Mouse (Mus musculus) G1E (cell line): Measurements from ENCODE around the gene 9130409I23Rik. TPM values are rescaled to one million over a fixed set of nuclear protein-coding genes. Genes with fewer than 3 reads are reported as not detected.
"Not testable (repeated sequence)": the region's sequence is repeated elsewhere in the genome, so short reads cannot be mapped to it uniquely, and the experiment has no call there.

ENCODE experiments used
- ATAC-seq: 2 replicates; pipeline ENCODE4 v1.8.0; 2016; ENCODE audit warnings: mild to moderate bottlenecking; ENCODE audit not compliant: insufficient number of reproducible peaks, poor library complexity, low FRiP score, severe bottlenecking; ENCODE audit errors: extremely low read depth
- DNase-seq: peaks from one replicate; pipeline ENCODE4 v3.0.0; 2012; ENCODE audit warnings: low spot score
- H3K27me3 ChIP-seq: 2 replicates; pipeline ENCODE4 v1.6.1; 2012; ENCODE audit warnings: mild to moderate bottlenecking, low read length, inconsistent platforms; ENCODE audit not compliant: insufficient read depth
- H3K36me3 ChIP-seq: replicated peaks from 2 replicates; pipeline ENCODE3; 2012; ENCODE audit warnings: mild to moderate bottlenecking, inconsistent platforms
- H3K4me1 ChIP-seq: 2 replicates; pipeline ENCODE4 v1.6.1; 2012; ENCODE audit warnings: low read depth, low read length, inconsistent platforms, mixed read lengths; ENCODE audit not compliant: insufficient read depth
- H3K4me3 ChIP-seq: 2 replicates; pipeline ENCODE4 v1.5.1; 2012; ENCODE audit warnings: low read depth, mild to moderate bottlenecking, inconsistent platforms, low read length, moderate library complexity, mixed read lengths
- H3K9me3 ChIP-seq: replicated peaks from 2 replicates; pipeline ENCODE4 v1.6.1; 2012; ENCODE audit warnings: inconsistent platforms
- CTCF ChIP-seq: IDR thresholded peaks from 2 replicates; pipeline ENCODE4 v1.5.1; 2012; ENCODE audit warnings: low read depth, low read length, inconsistent platforms, mixed read lengths
- GATA1 ChIP-seq: IDR thresholded peaks from 2 replicates; pipeline ENCODE4 v1.6.1; 2012; ENCODE audit warnings: borderline replicate concordance, low read length, inconsistent platforms, mixed read lengths
- GATA2 ChIP-seq: IDR thresholded peaks from 2 replicates; pipeline ENCODE4 v1.6.1; 2012; ENCODE audit warnings: low read depth, low read length, inconsistent platforms, borderline replicate concordance
- POLR2AphosphoS5 ChIP-seq: IDR thresholded peaks from 2 replicates; pipeline ENCODE4 v1.6.1; 2012; ENCODE audit warnings: low read depth, low read length, inconsistent platforms; ENCODE audit not compliant: insufficient replicate concordance
- TAL1 ChIP-seq: conservative IDR thresholded peaks from 2 replicates; pipeline ENCODE4 v1.6.1; 2012; ENCODE audit warnings: low read depth, low read length, inconsistent platforms, mixed read lengths
- polyA plus RNA-seq: library from polyadenylated mRNA; stranded (reverse); fragments of >175 nt; gene quantifications from 2 replicates; pipeline ENCODE4 v1.2.3, GENCODE M21; 2012
- total RNA-seq, 2 experiments: library from RNA; stranded (forward) in 1 of 2; stranded (reverse) in 1 of 2; fragments of 200-1000 nt in 1 of 2; fragments of >200 nt in 1 of 2; fragmentation: Nextera tagmentation in 1 of 2; gene quantifications; 2 replicates each; pipeline ENCODE4 v1.2.3; 2014 to 2017

The 9130409I23Rik gene
- total and polyA plus RNA-seq, 3 experiments: 0.05 TPM; not detected in 2

- no peaks in the 10 kb centered on the region for H3K36me3 ChIP-seq
- TF ChIP-seq GATA1 (no peak), POLR2AphosphoS5 (no peak), CTCF (no peak), TAL1 (no peak), GATA2 (no peak)
- no peak overlapping the region for H3K4me3 ChIP-seq
- peaks cover 8% of the 10 kb centered on the region for H3K4me1 ChIP-seq
- no peak for ATAC-seq
- no peaks in the 10 kb centered on the region for H3K9me3 ChIP-seq
- peaks cover 36% of the 10 kb centered on the region for H3K27me3 ChIP-seq
- DNase-seq: no peak
These were observed 29.6 kb upstream of the 9130409I23Rik start for GRCm38 (mm10) chr1:181021488-181021865.

- peak; percentile 54 for ATAC-seq
- DNase-seq: peak; percentile 21
These were observed 28.8 kb upstream of the 9130409I23Rik start for GRCm38 (mm10) chr1:181022265-181022664.

GRCm38 (mm10) chr1:181035015-181035778 is 15.8 kb upstream of the 9130409I23Rik start:
- H3K27me3 ChIP-seq: peaks cover 15% of the 10 kb centered on the region
- ATAC-seq, H3K9me3 ChIP-seq, H3K4me1 ChIP-seq, H3K4me3 ChIP-seq, H3K36me3 ChIP-seq, DNase-seq: not testable (repeated sequence)

More at GRCm38 (mm10) chr1:181022265-181022664, 28.8 kb upstream of the 9130409I23Rik start:
- TF ChIP-seq CTCF (peak; percentile 27; the same call in 1 of the 2 replicates), TAL1 (no peak)
- Histone ChIP-seq H3K27me3 (peaks cover 28% of the 10 kb centered on the region), H3K4me3 (no peak overlapping the region), H3K4me1 (peaks cover 5% of the 10 kb centered on the region), H3K36me3 (no peaks in the 10 kb centered on the region), H3K9me3 (no peaks in the 10 kb centered on the region)

- Histone ChIP-seq H3K4me1 (no peaks in the 10 kb centered on the region), H3K36me3 (no peaks in the 10 kb centered on the region), H3K4me3 (no peak overlapping the region), H3K27me3 (peaks cover 18% of the 10 kb centered on the region), H3K9me3 (no peaks in the 10 kb centered on the region)
- ATAC-seq (no peak), DNase-seq (no peak)
- TF ChIP-seq POLR2AphosphoS5: no peak
- no peak for TF ChIP-seq GATA2
- TF ChIP-seq CTCF: no peak
- no peak for TF ChIP-seq GATA1
- no peak for TF ChIP-seq TAL1
These were observed 13.4 kb upstream of the 9130409I23Rik start for GRCm38 (mm10) chr1:181037623-181038022.

GRCm38 (mm10) chr1:181039652-181040051 is 11.4 kb upstream of the 9130409I23Rik start:
- TF ChIP-seq POLR2AphosphoS5 (no peak), CTCF (peak; percentile 40; the same call in 1 of the 2 replicates)
- no peak overlapping the region for H3K4me3 ChIP-seq
- ATAC-seq: no peak
- no peak for DNase-seq
- no peaks in the 10 kb centered on the region for H3K4me1 ChIP-seq
- H3K9me3 ChIP-seq: no peaks in the 10 kb centered on the region
- no peaks in the 10 kb centered on the region for H3K36me3 ChIP-seq
- peaks cover 18% of the 10 kb centered on the region for H3K27me3 ChIP-seq

- Histone ChIP-seq H3K4me3 (no peak overlapping the region), H3K4me1 (no peaks in the 10 kb centered on the region), H3K36me3 (no peaks in the 10 kb centered on the region), H3K9me3 (no peaks in the 10 kb centered on the region), H3K27me3 (peaks cover 18% of the 10 kb centered on the region)
- no peak for DNase-seq
- TF ChIP-seq GATA1: no peak
- no peak for TF ChIP-seq POLR2AphosphoS5
- TF ChIP-seq CTCF: no peak
- TF ChIP-seq GATA2: no peak
- TF ChIP-seq TAL1: no peak
- ATAC-seq: no peak
These were observed 3.5 kb upstream of the 9130409I23Rik start for GRCm38 (mm10) chr1:181047520-181047919.

GRCm38 (mm10) chr1:181049328-181049842 is 1.7 kb upstream of the 9130409I23Rik start:
- Histone ChIP-seq H3K4me3 (no peak overlapping the region), H3K27me3 (peaks cover 14% of the 10 kb centered on the region), H3K36me3 (no peaks in the 10 kb centered on the region), H3K9me3 (no peaks in the 10 kb centered on the region), H3K4me1 (no peaks in the 10 kb centered on the region)
- TF ChIP-seq CTCF (no peak), GATA2 (no peak), GATA1 (no peak), POLR2AphosphoS5 (no peak), TAL1 (no peak)
- DNase-seq (no peak), ATAC-seq (no peak)
